Mouse (Mus musculus): ENCODE data around the gene Stk10. TPM values are rescaled to one million over a fixed set of nuclear protein-coding genes. Genes with fewer than 3 reads are reported as not detected.

Gene Stk10
- polyA plus RNA-seq, 1 experiment, result 82.8 TPM

DNA sequence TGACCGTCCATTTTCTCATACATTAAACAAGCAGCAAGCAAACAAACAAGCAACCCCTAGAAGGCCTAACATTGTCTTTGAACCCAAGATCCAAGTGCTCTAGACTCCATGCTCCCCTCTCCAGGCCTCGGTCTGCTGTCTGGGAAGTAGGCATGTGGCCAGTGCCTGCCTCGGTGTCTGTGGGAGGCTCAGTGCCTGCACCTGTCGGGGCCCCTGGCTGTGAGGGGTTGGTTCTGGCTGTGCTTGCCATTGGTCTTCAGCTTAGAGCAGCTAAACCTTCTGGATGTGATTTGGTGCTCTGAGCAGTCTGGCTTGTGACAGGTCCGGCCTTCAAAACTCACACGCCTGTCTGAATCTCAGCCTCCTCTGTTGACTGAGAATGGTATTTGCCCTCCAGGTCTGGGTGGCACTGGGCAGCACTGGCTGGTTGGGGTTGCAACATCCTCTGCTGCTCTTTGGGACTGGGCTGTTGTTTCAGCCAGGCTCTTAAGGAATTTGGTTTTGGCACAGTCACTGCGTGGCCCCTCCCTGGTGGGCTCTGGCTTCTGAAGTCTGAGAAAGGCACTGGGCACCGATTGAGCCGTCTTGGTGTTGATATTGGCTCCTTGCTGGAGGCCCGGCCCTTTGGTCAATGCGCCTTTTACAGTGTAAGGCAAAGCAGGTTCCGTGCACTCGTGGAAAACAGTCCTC is 19.4 kb downstream of the Stk10 start:
- H3K27ac ChIP-seq (ENCODE audit: insufficient read depth, low read length), result peak overlapping the region; percentile 85
- H3K36me3 ChIP-seq (ENCODE audit: control insufficient read depth, insufficient read depth, low read length), result peaks cover 14% of the 10 kb centered on the region
- no peaks in the 10 kb centered on the region for H3K27me3 ChIP-seq (ENCODE audit: control insufficient read depth, insufficient read depth, low read length)
- 65% methylated on average over 13 of the region's 13 CpGs for WGBS
- TF ChIP-seq POLR2A (IDR thresholded peaks at IDR 0.05; ENCODE audit: low read depth, low read length), result no peak
- TF ChIP-seq CTCF (IDR thresholded peaks at IDR 0.05; ENCODE audit: extremely low read depth, insufficient read depth, insufficient read length, insufficient replicate concordance), result no peak
- no peak for DNase-seq (ENCODE audit: low read depth in 1 of 2, low spot score in 2 of 2)
- H3K4me3 ChIP-seq (ENCODE audit: extremely low read depth, insufficient read depth, insufficient read length), result no peak overlapping the region
- peaks cover 71% of the 10 kb centered on the region for H3K4me1 ChIP-seq (ENCODE audit: control insufficient read depth, insufficient read depth, insufficient read length)

DNA sequence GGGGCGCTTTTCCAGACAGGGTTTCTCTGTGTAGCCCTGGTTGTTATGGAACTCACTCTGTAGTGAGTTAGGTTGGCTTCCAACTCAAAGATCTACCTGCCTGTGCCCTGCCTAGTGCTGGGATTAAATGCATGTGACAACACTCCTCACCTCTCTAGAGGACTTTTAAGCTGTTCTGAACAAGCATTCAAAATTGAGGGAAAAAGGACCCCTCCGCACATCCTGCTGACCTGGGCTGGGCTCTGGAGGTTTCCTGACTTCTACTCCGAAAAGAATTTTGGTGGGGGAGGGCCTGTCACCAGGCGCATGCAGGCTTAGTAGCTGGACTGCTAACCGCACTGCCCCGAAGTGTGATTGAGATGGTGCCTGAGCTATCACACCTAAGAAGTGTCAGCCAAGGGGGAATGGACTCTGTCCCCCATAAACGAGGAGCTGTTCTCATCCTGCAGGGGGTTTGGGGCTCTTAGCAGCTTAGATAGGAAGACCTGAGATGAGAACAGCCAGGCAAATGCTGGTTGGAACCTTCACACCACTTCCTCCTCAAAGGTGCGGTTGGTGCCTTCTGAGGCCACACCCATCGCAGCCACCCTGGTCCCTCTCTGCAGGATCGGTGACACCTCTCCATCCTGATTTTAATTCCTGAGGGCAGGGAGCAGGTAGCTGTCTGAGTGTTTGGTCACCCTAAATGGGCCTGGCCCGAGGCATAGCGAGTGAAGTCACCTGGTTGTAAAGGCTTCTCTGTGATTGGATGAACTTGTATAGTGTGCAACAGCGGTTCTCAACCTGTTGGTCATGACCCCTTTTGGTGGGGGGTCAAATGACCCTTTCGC is 20.4 kb downstream of the Stk10 start:
- WGBS, result 34% methylated on average over 14 of the region's 14 CpGs
- peaks cover 14% of the 10 kb centered on the region for H3K36me3 ChIP-seq (ENCODE audit: control insufficient read depth, insufficient read depth, low read length)
- no peaks in the 10 kb centered on the region for H3K27me3 ChIP-seq (ENCODE audit: control insufficient read depth, insufficient read depth, low read length)
- no peak overlapping the region for H3K4me3 ChIP-seq (ENCODE audit: extremely low read depth, insufficient read depth, insufficient read length)
- TF ChIP-seq POLR2A (IDR thresholded peaks at IDR 0.05; ENCODE audit: low read depth, low read length) (no peak), CTCF (IDR thresholded peaks at IDR 0.05; ENCODE audit: extremely low read depth, insufficient read depth, insufficient read length, insufficient replicate concordance) (no peak)
- DNase-seq (ENCODE audit: low read depth in 1 of 2, low spot score in 2 of 2), result peak in 1 of 2 experiments; percentile 67
- peaks cover 74% of the 10 kb centered on the region for H3K4me1 ChIP-seq (ENCODE audit: control insufficient read depth, insufficient read depth, insufficient read length)
- peak overlapping the region; percentile 85 for H3K27ac ChIP-seq (ENCODE audit: insufficient read depth, low read length)

DNA sequence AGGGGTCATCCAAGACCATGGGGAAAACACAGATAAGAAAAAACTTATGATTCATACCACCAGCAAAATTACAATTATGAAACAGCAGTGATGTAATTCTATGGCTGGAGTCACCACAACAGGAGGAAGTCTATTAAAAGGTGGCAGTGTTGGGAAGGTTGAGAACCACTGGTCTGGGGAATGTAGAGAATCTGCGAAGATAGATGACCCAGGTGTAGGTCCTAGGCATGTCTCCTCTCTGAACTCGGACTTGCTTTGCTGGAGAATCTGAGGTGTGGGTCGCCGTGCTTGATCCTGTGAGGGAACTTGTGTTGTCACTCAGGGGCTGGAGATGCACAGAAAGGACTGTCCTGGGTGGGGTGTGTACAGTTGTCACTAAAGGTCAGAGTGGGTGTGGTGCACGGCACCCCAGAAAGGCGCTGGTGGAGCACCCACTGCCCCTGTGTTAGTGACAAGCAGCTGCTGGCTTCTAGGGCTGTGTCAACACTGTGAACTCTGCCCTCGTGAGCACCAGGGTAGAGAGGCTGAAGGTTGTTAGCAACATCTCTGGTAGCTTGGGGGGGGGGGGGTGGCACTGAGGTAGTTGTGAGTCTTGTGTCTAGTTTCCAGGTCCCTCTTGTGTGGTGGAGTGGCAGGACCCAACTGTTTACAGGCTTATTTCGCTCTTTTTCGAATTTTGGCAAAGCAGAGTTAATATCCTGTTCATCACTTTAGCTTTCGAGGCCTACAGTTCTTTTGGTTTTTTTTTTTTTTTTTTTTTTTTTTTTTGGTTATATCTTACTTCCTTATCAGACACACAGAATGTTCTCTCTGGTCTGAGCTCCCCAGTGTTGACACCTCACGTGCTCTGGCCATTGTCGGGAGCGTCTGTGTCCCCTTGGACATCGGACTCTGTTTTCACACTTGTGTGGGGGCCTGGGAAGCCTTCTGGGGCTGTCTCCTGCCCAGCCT is 21.3 kb downstream of the Stk10 start:
- WGBS, result 35% methylated on average over 14 of the region's 14 CpGs
- no peaks in the 10 kb centered on the region for H3K27me3 ChIP-seq (ENCODE audit: control insufficient read depth, insufficient read depth, low read length)
- H3K4me1 ChIP-seq (ENCODE audit: control insufficient read depth, insufficient read depth, insufficient read length), result peaks cover 79% of the 10 kb centered on the region
- peaks cover 14% of the 10 kb centered on the region for H3K36me3 ChIP-seq (ENCODE audit: control insufficient read depth, insufficient read depth, low read length)
- no peak overlapping the region for H3K4me3 ChIP-seq (ENCODE audit: extremely low read depth, insufficient read depth, insufficient read length)
- TF ChIP-seq CTCF (IDR thresholded peaks at IDR 0.05; ENCODE audit: extremely low read depth, insufficient read depth, insufficient read length, insufficient replicate concordance) (no peak), POLR2A (IDR thresholded peaks at IDR 0.05; ENCODE audit: low read depth, low read length) (no peak)
- peak overlapping the region; percentile 87 for H3K27ac ChIP-seq (ENCODE audit: insufficient read depth, low read length)
- no peak for DNase-seq (ENCODE audit: low read depth in 1 of 2, low spot score in 2 of 2)

- no peaks in the 10 kb centered on the region for H3K27me3 ChIP-seq (ENCODE audit: control insufficient read depth, insufficient read depth, low read length)
- no peak overlapping the region for H3K4me3 ChIP-seq (ENCODE audit: extremely low read depth, insufficient read depth, insufficient read length)
- DNase-seq (ENCODE audit: low read depth in 1 of 2, low spot score in 2 of 2), result no peak
- H3K36me3 ChIP-seq (ENCODE audit: control insufficient read depth, insufficient read depth, low read length), result peaks cover 14% of the 10 kb centered on the region
- WGBS, result 70% methylated on average over 12 of the region's 12 CpGs
- peaks cover 77% of the 10 kb centered on the region for H3K4me1 ChIP-seq (ENCODE audit: control insufficient read depth, insufficient read depth, insufficient read length)
- peak overlapping the region; percentile 87 for H3K27ac ChIP-seq (ENCODE audit: insufficient read depth, low read length)
- TF ChIP-seq POLR2A (IDR thresholded peaks at IDR 0.05; ENCODE audit: low read depth, low read length), result no peak
Measured at GRCm38 (mm10) chr11:32555103-32555689, 22.1 kb downstream of the Stk10 start.

GRCm38 (mm10) chr11:32556333-32556990 is 23.4 kb downstream of the Stk10 start:
- TF ChIP-seq CTCF (IDR thresholded peaks at IDR 0.05; ENCODE audit: extremely low read depth, insufficient read depth, insufficient read length, insufficient replicate concordance) (no peak), POLR2A (IDR thresholded peaks at IDR 0.05; ENCODE audit: low read depth, low read length) (no peak)
- WGBS, result 83% methylated on average over 10 of the region's 10 CpGs
- no peaks in the 10 kb centered on the region for H3K27me3 ChIP-seq (ENCODE audit: control insufficient read depth, insufficient read depth, low read length)
- peaks cover 14% of the 10 kb centered on the region for H3K36me3 ChIP-seq (ENCODE audit: control insufficient read depth, insufficient read depth, low read length)
- DNase-seq (ENCODE audit: low read depth in 1 of 2, low spot score in 2 of 2), result no peak
- no peak overlapping the region for H3K27ac ChIP-seq (ENCODE audit: insufficient read depth, low read length)
- peaks cover 69% of the 10 kb centered on the region for H3K4me1 ChIP-seq (ENCODE audit: control insufficient read depth, insufficient read depth, insufficient read length)
- no peak overlapping the region for H3K4me3 ChIP-seq (ENCODE audit: extremely low read depth, insufficient read depth, insufficient read length)

GRCm38 (mm10) chr11:32558026-32558425 is 24.9 kb downstream of the Stk10 start:
- WGBS, result 55% methylated on average over 4 of the region's 4 CpGs
- Histone ChIP-seq H3K36me3 (ENCODE audit: control insufficient read depth, insufficient read depth, low read length) (peaks cover 17% of the 10 kb centered on the region), H3K4me3 (ENCODE audit: extremely low read depth, insufficient read depth, insufficient read length) (no peak overlapping the region), H3K4me1 (ENCODE audit: control insufficient read depth, insufficient read depth, insufficient read length) (peaks cover 68% of the 10 kb centered on the region), H3K27ac (ENCODE audit: insufficient read depth, low read length) (0 out of 2 replicates have a peak overlapping the region, but pooled peaks have one; percentile 3), H3K27me3 (ENCODE audit: control insufficient read depth, insufficient read depth, low read length) (no peaks in the 10 kb centered on the region)
- no peak for TF ChIP-seq CTCF (IDR thresholded peaks at IDR 0.05; ENCODE audit: extremely low read depth, insufficient read depth, insufficient read length, insufficient replicate concordance)
- TF ChIP-seq POLR2A (IDR thresholded peaks at IDR 0.05; ENCODE audit: low read depth, low read length), result no peak
- DNase-seq (ENCODE audit: low read depth in 1 of 2, low spot score in 2 of 2), result no peak
